8 mouse cellular contexts compared by ENCODE assay signal in the genomic region with DNA sequence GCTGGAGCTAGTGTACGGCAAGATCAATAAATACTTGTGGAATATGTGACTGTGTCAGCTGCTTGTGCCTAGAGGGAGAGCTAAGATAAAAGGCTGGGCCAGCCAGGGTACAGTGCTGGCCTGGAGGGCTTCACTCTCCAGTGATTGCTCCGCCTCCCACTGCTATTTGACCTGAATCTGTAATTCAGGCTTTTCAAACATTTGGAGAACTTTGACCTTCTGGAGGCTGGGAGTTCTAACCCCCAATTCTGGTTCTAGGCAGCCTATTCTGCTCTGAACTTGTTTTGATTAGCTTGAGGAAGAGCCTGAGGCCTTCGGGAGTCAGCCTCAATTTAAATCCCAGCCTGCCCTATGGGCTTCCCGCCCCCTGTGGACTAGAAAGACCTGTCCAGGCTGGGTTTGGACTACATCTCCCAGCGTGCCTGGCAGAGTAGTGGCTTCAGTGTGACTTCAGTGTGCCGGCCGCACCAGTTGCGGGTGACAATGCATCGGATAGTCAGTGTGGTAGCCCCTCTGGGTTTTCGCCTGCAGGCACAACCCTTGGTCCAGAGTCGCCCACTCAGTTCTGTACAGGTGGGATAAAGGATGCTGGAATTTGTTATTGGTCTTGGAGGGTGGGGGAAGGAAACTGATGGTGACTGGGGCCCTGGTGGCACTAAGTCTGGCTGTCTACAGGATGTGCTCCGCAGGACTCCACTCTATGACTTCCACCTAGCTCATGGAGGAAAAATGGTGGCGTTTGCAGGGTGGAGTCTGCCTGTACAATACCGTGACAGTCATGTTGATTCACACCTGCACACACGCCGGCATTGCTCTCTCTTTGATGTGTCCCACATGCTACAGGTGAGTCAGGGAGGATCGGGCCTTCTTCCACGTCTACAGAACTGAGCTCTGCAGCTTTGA. TPM values are rescaled to one million over a fixed set of nuclear protein-coding genes. Genes with fewer than 3 reads are reported as not detected.
A peak's percentile ranks its signal among the peaks of the same experiment; 100 is the strongest.
DNase-seq lines count a peak whose midpoint lies in the region; ATAC-seq and TF ChIP-seq lines count a peak whose summit lies in the region.

TSS of gene Amt (plus strand) at position 401 of the 903 bp plus-strand sequence.

- TF ChIP-seq CTCF in olfactory bulb, adult 2 months (IDR thresholded peaks at IDR 0.05; ENCODE audit: insufficient read depth, low read depth, low read length) = no peak

- H3K27me3 ChIP-seq in erythroblast, embryonic 14.5 days (ENCODE audit: control insufficient read depth) = peaks cover 2% of the 10 kb centered on the region
- H3K27me3 ChIP-seq in liver, embryonic 12.5 days (replicated peaks) = 0 out of 2 replicates have a peak, but pooled peaks cover 4% of the 10 kb centered on the region

- peaks cover 12% of the 10 kb centered on the region for H3K36me3 ChIP-seq in erythroblast, embryonic 14.5 days (ENCODE audit: control insufficient read depth)
- peaks cover 4% of the 10 kb centered on the region; the same call in 1 of the 2 replicates for H3K36me3 ChIP-seq in liver, embryonic 12.5 days

- H3K4me1 ChIP-seq in erythroblast, embryonic 14.5 days (ENCODE audit: control insufficient read depth) = peaks cover 7% of the 10 kb centered on the region
- peaks cover 3% of the 10 kb centered on the region; the same call in 1 of the 2 replicates for H3K4me1 ChIP-seq in liver, embryonic 12.5 days
- H3K4me1 ChIP-seq in olfactory bulb, adult 2 months (ENCODE audit: control insufficient read depth, insufficient read depth, low read length) = 0 out of 2 replicates have a peak, but pooled peaks cover 6% of the 10 kb centered on the region

- TF ChIP-seq POLR2A in olfactory bulb, adult 2 months (IDR thresholded peaks at IDR 0.05; ENCODE audit: insufficient read depth, low read depth, low read length) = no peak

- H3K27ac ChIP-seq in liver, embryonic 12.5 days = peak within 1 kb of the TSS; percentile 61
- no peak within 1 kb of the TSS for H3K27ac ChIP-seq in olfactory bulb, adult 2 months (ENCODE audit: insufficient read depth, low read depth, low read length)

- 0 out of 2 replicates have a peak within 1 kb of the TSS, but pooled peaks have one; percentile 22 for H3K9ac ChIP-seq in liver, embryonic 12.5 days

- peak; percentile 58; the same call in 1 of the 2 replicates for ATAC-seq in cerebellum, adult (ENCODE audit: insufficient number of reproducible peaks, low FRiP score, low TSS enrichment)
- peak; percentile 69 for ATAC-seq in liver, embryonic 12.5 days

- H3K4me2 ChIP-seq in liver, embryonic 12.5 days = peak within 1 kb of the TSS; percentile 39

- WGBS in liver, embryonic 12.5 days (ENCODE audit: insufficient replicate concordance) = 51% methylated on average over 18 of the region's 18 CpGs
- WGBS in olfactory bulb, adult 2 months = 29% methylated on average over 18 of the region's 18 CpGs

- DNase-seq in cerebellum, adult 9-10 months = no peak
- peak; percentile 97 for DNase-seq in R1 (ENCODE audit: low read depth, low spot score)
- DNase-seq in kidney, adult 9 months = peak; percentile 96
- no peak for DNase-seq in spleen, postnatal 4 days (ENCODE audit: low spot score in 2 of 2)

- peak within 1 kb of the TSS; percentile 33 for H3K4me3 ChIP-seq in erythroblast, embryonic 14.5 days (replicated peaks)
- peak within 1 kb of the TSS; percentile 33 for H3K4me3 ChIP-seq in liver, embryonic 12.5 days
- peak within 1 kb of the TSS; percentile 30 for H3K4me3 ChIP-seq in olfactory bulb, adult 2 months (ENCODE audit: insufficient read depth, low read depth, low read length)

- no peaks in the 10 kb centered on the region for H3K9me3 ChIP-seq in erythroblast, embryonic 14.5 days (ENCODE audit: control insufficient read depth, low read length)
- H3K9me3 ChIP-seq in liver, embryonic 12.5 days (replicated peaks) = no peaks in the 10 kb centered on the region

RNA-seq across cellular contexts. Expression of gene Amt, which starts in this region (rescaled TPM):
- not detected in 2 replicates for polyA plus RNA-seq in erythroblast, embryonic 14.5 days (2012)
- polyA plus RNA-seq in liver, embryonic 12.5 days (2016; fragmentation: Nextera tagmentation; extraction: Ambion mirVana) = 10.9 and 12.9 TPM in 2 replicates
- polyA plus RNA-seq in olfactory bulb, adult 2 months (2012; ENCODE audit: insufficient read depth, insufficient read length, low replicate concordance, missing spikeins) = not detected in 2 replicates

Comparison
In these comparisons a context has a peak if more than half of its experiments do, and no peak if none do; other contexts are left out.
1. RNA of gene Amt (polyA plus RNA-seq): 10.9 to 12.9 TPM in liver, embryonic 12.5 days; not detected in erythroblast, embryonic 14.5 days and not detected in olfactory bulb, adult 2 months; every median in the first group is over 10 times any median in the second.
2. DNase-seq: peak in R1 (single experiment) and kidney, adult 9 months (single experiment); none in cerebellum, adult 9-10 months (single experiment) and spleen, postnatal 4 days (0 of 2).
3. Peak in every context shown above with its lines, with median percentiles within 50 percentile points of each other: H3K4me3 ChIP-seq.